Mouse (Mus musculus) kidney, adult 2 months (tissue): ENCODE results near the gene Gclc.

Source experiments
- CTCF ChIP-seq: fragments of 200-500 bp; conservative IDR thresholded peaks from 2 replicates; pipeline ENCODE4 v1.5.1; 2011; ENCODE audit warnings: low read depth, mild to moderate bottlenecking, control low read depth, low read length, moderate library complexity, mixed read lengths; ENCODE audit not compliant: insufficient read depth, insufficient read length
- POLR2A ChIP-seq: fragments of 200-500 bp; IDR thresholded peaks from one replicate; pipeline ENCODE4 v1.6.1; 2011; ENCODE audit warnings: low read depth, low read length, control low read depth

GRCm38 (mm10) chr9:77719675-77720074, 34.7 kb upstream of the Gclc start:
- TF ChIP-seq CTCF (no peak), POLR2A (no peak)
